1 mouse cellular context compared by ENCODE assay signal in the genomic region with DNA sequence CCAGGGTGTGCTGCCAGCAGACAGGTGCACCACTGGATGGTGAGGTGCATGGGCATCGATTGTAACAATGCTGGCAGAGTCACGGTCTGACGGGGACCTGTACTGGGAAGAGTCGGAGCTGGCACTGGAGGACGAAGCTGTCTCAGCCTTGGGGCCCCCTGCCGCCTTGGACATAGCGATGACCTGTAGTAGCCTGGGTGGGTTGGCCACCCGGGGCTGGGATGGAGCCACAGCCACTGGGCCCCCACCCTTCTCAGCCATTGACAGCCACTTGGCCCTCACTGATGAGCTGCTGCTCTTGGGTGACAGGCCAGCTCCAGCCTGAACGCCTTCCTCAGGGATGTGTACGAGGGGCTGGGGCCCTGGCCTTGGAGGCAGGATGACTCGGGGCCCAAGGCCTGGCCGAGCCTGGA.
TF ChIP-seq lines count a peak whose summit lies in the region.

No protein-coding gene starts in this region.

TF ChIP-seq in CH12.LX, 34 proteins besides CTCF, POLR2A, EP300 and RAD21 (continued from another document):
- TF ChIP-seq SMC3 (IDR thresholded peaks at IDR 0.05; ENCODE audit: low read depth, low read length) (no peak), MAFK (IDR thresholded peaks at IDR 0.05; ENCODE audit: insufficient replicate concordance, low read length) (no peak), NELFE (IDR thresholded peaks at IDR 0.05; ENCODE audit: low read depth, low read length) (0 out of 2 replicates have a peak, but pooled peaks have one; percentile 1), CHD2 (IDR thresholded peaks at IDR 0.05; ENCODE audit: low read length) (peak; percentile 56; the same call in 1 of the 2 replicates), MEF2A (IDR thresholded peaks at IDR 0.05; ENCODE audit: borderline replicate concordance, low read depth, low read length) (no peak), MXI1 (IDR thresholded peaks at IDR 0.05; ENCODE audit: low read depth, low read length) (0 out of 2 replicates have a peak, but pooled peaks have one; percentile 12)
TF ChIP-seq in CH12.LX: peak in this region for 4.
